Mouse (Mus musculus) stomach, embryonic 16.5 days (tissue): ENCODE results near the gene Cpm. TPM values are rescaled to one million over a fixed set of nuclear protein-coding genes. Genes with fewer than 3 reads are reported as not detected.

Experiments
- ATAC-seq: fragments of 200-750 bp; cut with Nextera tagmentation; 2 replicates; pipeline ENCODE4 v1.8.0; 2017; ENCODE audit warnings: moderate number of reproducible peaks, moderate TSS enrichment; ENCODE audit not compliant: insufficient read depth, low FRiP score
- H3K27ac ChIP-seq: fragments of 300-500 bp; sonication (generic); 2 replicates; pipeline ENCODE4 v1.5.1; 2014; ENCODE audit warnings: low read length
- H3K27me3 ChIP-seq: fragments of 300-500 bp; sonication (generic); 2 replicates; pipeline ENCODE4 v1.6.1; 2014; ENCODE audit warnings: low read length, control low read depth, mixed read lengths; ENCODE audit not compliant: control insufficient read depth, insufficient read depth
- H3K36me3 ChIP-seq: fragments of 300-500 bp; sonication (generic); 2 replicates; pipeline ENCODE4 v1.6.1; 2014; ENCODE audit warnings: low read length; ENCODE audit not compliant: control insufficient read depth, insufficient read depth
- H3K4me1 ChIP-seq: fragments of 300-500 bp; sonication (generic); 2 replicates; pipeline ENCODE4 v1.6.1; 2014; ENCODE audit warnings: low read length, control low read depth, mixed read lengths; ENCODE audit not compliant: control insufficient read depth, insufficient read depth
- H3K4me2 ChIP-seq: fragments of 300-500 bp; sonication (generic); 2 replicates; pipeline ENCODE4 v1.6.1; 2014; ENCODE audit warnings: low read depth, low read length, mixed read lengths
- H3K4me3 ChIP-seq: fragments of 300-500 bp; sonication (generic); replicated peaks from 2 replicates; pipeline ENCODE4 v1.5.1; 2014; ENCODE audit warnings: mild to moderate bottlenecking, low read length
- H3K9ac ChIP-seq: fragments of 300-500 bp; sonication (generic); 2 replicates; pipeline ENCODE4 v1.6.1; 2014; ENCODE audit warnings: low read length
- H3K9me3 ChIP-seq: fragments of 300-500 bp; sonication (generic); replicated peaks from 2 replicates; pipeline ENCODE4 v1.6.1; 2016; ENCODE audit warnings: low read length, control low read depth; ENCODE audit not compliant: control insufficient read depth
- WGBS: fragments of 180-500 bp; shearing (Covaris S2); extraction: QIAGEN DNeasy Blood & Tissue Kit; methylation state at CpG from one replicate; pipeline ENCODE4 v1.1.7; 2014; 5-methylcytosine and 5-hydroxymethylcytosine counted together
- polyA plus RNA-seq: library from polyadenylated mRNA; unstranded; fragments of >200 nt; fragmentation: Nextera tagmentation; extraction: Ambion mirVana; gene quantifications from 2 replicates; pipeline ENCODE4 v1.2.1, GENCODE M21; 2015

Cpm gene
- polyA plus RNA-seq, 1 experiment from 2014 or later, result 74.0 TPM

- WGBS, result 40% methylated on average over 7 of the region's 7 CpGs
- H3K4me1 ChIP-seq, result peaks cover 22% of the 10 kb centered on the region
- ATAC-seq, result no peak
Measured at GRCm38 (mm10) chr10:117672693-117673092, 43.4 kb downstream of the Cpm start.

GRCm38 (mm10) chr10:117673913-117674312 is 44.6 kb downstream of the Cpm start:
- no peak for ATAC-seq
- WGBS, result 85% methylated on average over 1 of the region's 1 CpGs

More at GRCm38 (mm10) chr10:117672693-117673092, 43.4 kb downstream of the Cpm start:
- no peaks in the 10 kb centered on the region for H3K36me3 ChIP-seq
- H3K9me3 ChIP-seq, result no peaks in the 10 kb centered on the region
- no peak overlapping the region for H3K27ac ChIP-seq
- H3K4me3 ChIP-seq, result no peak overlapping the region
- no peak overlapping the region for H3K4me2 ChIP-seq
- H3K9ac ChIP-seq, result no peak overlapping the region
- no peaks in the 10 kb centered on the region for H3K27me3 ChIP-seq

GRCm38 (mm10) chr10:117674359-117675019 is 45.2 kb downstream of the Cpm start:
- Histone ChIP-seq H3K27me3 (no peaks in the 10 kb centered on the region), H3K9me3 (no peaks in the 10 kb centered on the region), H3K27ac (no peak overlapping the region), H3K4me3 (no peak overlapping the region), H3K4me1 (peaks cover 16% of the 10 kb centered on the region), H3K36me3 (no peaks in the 10 kb centered on the region), H3K4me2 (no peak overlapping the region), H3K9ac (no peak overlapping the region)
- no peak for ATAC-seq
- 77% methylated on average over 3 of the region's 3 CpGs for WGBS

More at GRCm38 (mm10) chr10:117673913-117674312, 44.6 kb downstream of the Cpm start:
- no peak overlapping the region for H3K9ac ChIP-seq
- no peak overlapping the region for H3K27ac ChIP-seq
- no peaks in the 10 kb centered on the region for H3K36me3 ChIP-seq
- no peaks in the 10 kb centered on the region for H3K27me3 ChIP-seq
- H3K4me2 ChIP-seq, result no peak overlapping the region
- peaks cover 21% of the 10 kb centered on the region for H3K4me1 ChIP-seq
- H3K4me3 ChIP-seq, result no peak overlapping the region
- no peaks in the 10 kb centered on the region for H3K9me3 ChIP-seq

GRCm38 (mm10) chr10:117675096-117676035 is 46.1 kb downstream of the Cpm start:
- no peaks in the 10 kb centered on the region for H3K9me3 ChIP-seq
- 40% methylated on average over 20 of the region's 20 CpGs for WGBS
- H3K27me3 ChIP-seq, result no peaks in the 10 kb centered on the region
- H3K4me1 ChIP-seq, result peaks cover 10% of the 10 kb centered on the region
- H3K4me2 ChIP-seq, result peak overlapping the region; percentile 35
- no peak overlapping the region for H3K27ac ChIP-seq
- 0 out of 2 replicates have a peak overlapping the region, but pooled peaks have one; percentile 13 for H3K4me3 ChIP-seq
- no peak overlapping the region; the same call in 1 of the 2 replicates for H3K9ac ChIP-seq
- no peaks in the 10 kb centered on the region for H3K36me3 ChIP-seq
- no peak for ATAC-seq

- 47% methylated on average over 19 of the region's 19 CpGs for WGBS
- Histone ChIP-seq H3K9ac (no peak overlapping the region; the same call in 1 of the 2 replicates), H3K27ac (no peak overlapping the region), H3K27me3 (no peaks in the 10 kb centered on the region), H3K36me3 (no peaks in the 10 kb centered on the region), H3K4me3 (peak overlapping the region; percentile 13; the same call in 1 of the 2 replicates), H3K9me3 (no peaks in the 10 kb centered on the region), H3K4me1 (peaks cover 10% of the 10 kb centered on the region), H3K4me2 (peak overlapping the region; percentile 35)
- ATAC-seq, result no peak
Measured at GRCm38 (mm10) chr10:117676036-117676643, 46.8 kb downstream of the Cpm start.

- Histone ChIP-seq H3K9ac (no peak overlapping the region), H3K27me3 (no peaks in the 10 kb centered on the region), H3K9me3 (no peaks in the 10 kb centered on the region), H3K27ac (no peak overlapping the region), H3K36me3 (no peaks in the 10 kb centered on the region), H3K4me3 (peak overlapping the region; percentile 13; the same call in 1 of the 2 replicates), H3K4me2 (peak overlapping the region; percentile 35), H3K4me1 (peaks cover 10% of the 10 kb centered on the region)
- WGBS, result 35% methylated on average over 17 of the region's 17 CpGs
- no peak for ATAC-seq
Measured at GRCm38 (mm10) chr10:117676644-117677313, 47.5 kb downstream of the Cpm start.

- H3K9me3 ChIP-seq, result no peaks in the 10 kb centered on the region
- no peak overlapping the region for H3K4me3 ChIP-seq
- H3K27me3 ChIP-seq, result no peaks in the 10 kb centered on the region
- no peak overlapping the region for H3K4me2 ChIP-seq
- no peak overlapping the region for H3K9ac ChIP-seq
- no peak overlapping the region; the same call in 1 of the 2 replicates for H3K27ac ChIP-seq
- ATAC-seq, result 0 out of 2 replicates have a peak, but pooled peaks have one; percentile 54
- 73% methylated on average over 13 of the region's 13 CpGs for WGBS
- no peaks in the 10 kb centered on the region for H3K36me3 ChIP-seq
- peaks cover 8% of the 10 kb centered on the region for H3K4me1 ChIP-seq
Measured at GRCm38 (mm10) chr10:117677494-117678236, 48.4 kb downstream of the Cpm start.

GRCm38 (mm10) chr10:117678357-117678756 is 49.1 kb downstream of the Cpm start:
- ATAC-seq, result no peak

More at GRCm38 (mm10) chr10:117678357-117678756, 49.1 kb downstream of the Cpm start:
- Histone ChIP-seq H3K36me3 (no peaks in the 10 kb centered on the region), H3K9ac (no peak overlapping the region), H3K9me3 (no peaks in the 10 kb centered on the region), H3K27ac (no peak overlapping the region), H3K4me1 (peaks cover 5% of the 10 kb centered on the region; the same call in 1 of the 2 replicates), H3K4me3 (no peak overlapping the region), H3K27me3 (no peaks in the 10 kb centered on the region), H3K4me2 (no peak overlapping the region)
- 67% methylated on average over 5 of the region's 5 CpGs for WGBS
